ENCODE assay signal across 10 mouse cellular contexts in genomic region chr5:143932831-143933230, GRCm38 (mm10). TPM values are rescaled to one million over a fixed set of nuclear protein-coding genes. Genes with fewer than 3 reads are reported as not detected.
DNase-seq lines count a peak whose midpoint lies in the region; ATAC-seq and TF ChIP-seq lines count a peak whose summit lies in the region.
"Had no signal": no experiment of that assay in that cellular context is flagged by ENCODE, and none has a peak within 500 bp of the region (broad histone marks: within the 10 kb centered on the region; RNA-seq: fewer than 3 reads in every experiment).

Rsph10b (plus strand) TSS chr5:143933035.

- intact Hi-C loops in heart, postnatal 36 days (cut with DNase I): no loop called here

- H3K9ac ChIP-seq in forebrain, postnatal 0 days: no peak within 1 kb of the TSS

- H3K4me3 ChIP-seq in forebrain, postnatal 0 days (ENCODE audit: low read depth, low read length): 0 out of 2 replicates have a peak within 1 kb of the TSS, but pooled peaks have one; percentile 8
- H3K4me3 ChIP-seq in midbrain, embryonic 10.5 days: peak within 1 kb of the TSS; percentile 32
- H3K4me3 ChIP-seq: megakaryocyte, embryonic 14.5 days had no signal

- H3K27me3 ChIP-seq in forebrain, postnatal 0 days (ENCODE audit: insufficient read depth, low read length): no peaks in the 10 kb centered on the region
- H3K27me3 ChIP-seq in midbrain, embryonic 10.5 days (ENCODE audit: low read depth, poor library complexity, severe bottlenecking): no peaks in the 10 kb centered on the region
- H3K27me3 ChIP-seq: megakaryocyte, embryonic 14.5 days had no signal

- peak within 1 kb of the TSS; percentile 29 for H3K4me2 ChIP-seq in forebrain, postnatal 0 days (ENCODE audit: low read depth)

- peak; percentile 59 for ATAC-seq in forebrain, postnatal 0 days

- H3K27ac ChIP-seq in forebrain, postnatal 0 days (ENCODE audit: low read depth, low read length): no peak within 1 kb of the TSS
- H3K27ac ChIP-seq in midbrain, embryonic 10.5 days (replicated peaks): no peak within 1 kb of the TSS; the same call in 1 of the 2 replicates

- no peak for TF ChIP-seq CTCF in forebrain, postnatal 0 days (IDR thresholded peaks at IDR 0.05; ENCODE audit: low read depth)

- DNase-seq in cerebellum, postnatal 10 days: peak; percentile 21 to 22
- no peak for DNase-seq in cerebellum, adult 11 months
- peak; percentile 46 for DNase-seq in adrenal gland, adult 2 months
- no peak for DNase-seq in forebrain, postnatal 0 days
- peak; percentile 41 for DNase-seq in midbrain, embryonic 10.5 days (ENCODE audit: low spot score)
- DNase-seq in urinary bladder, postnatal 4 days (ENCODE audit: low spot score in 2 of 2): no peak
- no peak for DNase-seq in heart, postnatal 36 days
- DNase-seq in spleen, postnatal 14 days (ENCODE audit: low spot score in 2 of 2): no peak

- peaks cover 39% of the 10 kb centered on the region for H3K36me3 ChIP-seq in forebrain, postnatal 0 days (ENCODE audit: insufficient read depth)
- H3K36me3 ChIP-seq in midbrain, embryonic 10.5 days: peaks cover 47% of the 10 kb centered on the region

- WGBS in forebrain, postnatal 0 days: 15% methylated on average over 8 of the region's 8 CpGs
- WGBS in midbrain, embryonic 10.5 days: 19% methylated on average over 8 of the region's 8 CpGs

- H3K4me1 ChIP-seq in forebrain, postnatal 0 days (ENCODE audit: insufficient read depth): no peaks in the 10 kb centered on the region
- H3K4me1 ChIP-seq in midbrain, embryonic 10.5 days: peaks cover 11% of the 10 kb centered on the region
- H3K4me1 ChIP-seq: megakaryocyte, embryonic 14.5 days had no signal

- H3K9me3 ChIP-seq in forebrain, postnatal 0 days (ENCODE audit: low read length): no peaks in the 10 kb centered on the region
- H3K9me3 ChIP-seq in midbrain, embryonic 10.5 days (replicated peaks): no peaks in the 10 kb centered on the region
- H3K9me3 ChIP-seq: megakaryocyte, embryonic 14.5 days had no signal

RNA-seq across cellular contexts. Expression of gene Rsph10b, which starts in this region (rescaled TPM):
- 1 to 10 TPM; 4.3 to 7.4 TPM for total RNA-seq in adrenal gland, adult 2 months (2021)
- polyA plus RNA-seq in adrenal gland, adult 2 months (2012; rRNA removed): 0.21 and 0.31 TPM in 2 replicates
- 3.4 and 3.8 TPM in 2 replicates for total RNA-seq in forebrain, postnatal 0 days (2014; rRNA removed)
- polyA plus RNA-seq in forebrain, postnatal 0 days (2015; fragmentation: Nextera tagmentation; extraction: Ambion mirVana): 2.3 and 4.3 TPM in 2 replicates
- 0.58 and 1.5 TPM in 2 replicates for polyA plus RNA-seq in midbrain, embryonic 10.5 days (2016; fragmentation: Nextera tagmentation; extraction: Ambion mirVana)
- total RNA-seq in heart, postnatal 36 days (2021): under 1 TPM; 0.11 to 0.19 TPM
- total RNA-seq: hematopoietic stem cell, adult 5-6 weeks had no signal

Comparison
In these comparisons a context has a peak if more than half of its experiments do, and no peak if none do; other contexts are left out.
1. DNase-seq: peak in cerebellum, postnatal 10 days (2 of 2), adrenal gland, adult 2 months (single experiment) and midbrain, embryonic 10.5 days (single experiment); none in cerebellum, adult 11 months (single experiment), forebrain, postnatal 0 days (single experiment), urinary bladder, postnatal 4 days (0 of 2), heart, postnatal 36 days (0 of 2) and spleen, postnatal 14 days (0 of 2).